Mouse (Mus musculus) hindbrain, embryonic 16.5 days (tissue): ENCODE measurements at regions not wholly inside any gene's neighbourhood (a gene's known extent, or its start where the extent isn't known, plus 50 kb on each side); places are given as distances from the start of the nearest gene placed in this dataset.

Source experiments
- ATAC-seq: fragments of 200-750 bp; cut with Nextera tagmentation; 2 replicates; pipeline ENCODE4 v1.8.0; 2017; ENCODE audit warnings: moderate TSS enrichment, moderate library complexity
- H3K27ac ChIP-seq: fragments of 300-500 bp; sonication (generic); 2 replicates; pipeline ENCODE4 v1.5.1; 2014; ENCODE audit warnings: low read depth, mild to moderate bottlenecking, control low read depth, low read length, moderate library complexity
- H3K27me3 ChIP-seq: fragments of 300-500 bp; sonication (generic); replicated peaks from 2 replicates; pipeline ENCODE4 v1.6.1; 2014; ENCODE audit warnings: low read length; ENCODE audit not compliant: control insufficient read depth, insufficient read depth
- H3K36me3 ChIP-seq: fragments of 300-500 bp; sonication (generic); 2 replicates; pipeline ENCODE4 v1.6.1; 2014; ENCODE audit warnings: mild to moderate bottlenecking, low read length, moderate library complexity, mixed read lengths; ENCODE audit not compliant: control insufficient read depth, insufficient read depth
- H3K4me1 ChIP-seq: fragments of 300-500 bp; sonication (generic); 2 replicates; pipeline ENCODE4 v1.6.1; 2014; ENCODE audit warnings: low read depth, low read length; ENCODE audit not compliant: control insufficient read depth, insufficient read depth
- H3K4me2 ChIP-seq: fragments of 300-500 bp; sonication (generic); 2 replicates; pipeline ENCODE4 v1.6.1; 2014; ENCODE audit warnings: mild to moderate bottlenecking, low read length, control low read depth, moderate library complexity
- H3K4me3 ChIP-seq: fragments of 300-500 bp; sonication (generic); 2 replicates; pipeline ENCODE4 v1.5.1; 2014; ENCODE audit warnings: mild to moderate bottlenecking, low read length, control low read depth, moderate library complexity
- H3K9ac ChIP-seq: fragments of 300-500 bp; sonication (generic); 2 replicates; pipeline ENCODE4 v1.6.1; 2014; ENCODE audit warnings: low read depth, mild to moderate bottlenecking, control low read depth, low read length, moderate library complexity
- H3K9me3 ChIP-seq: fragments of 300-500 bp; sonication (generic); 2 replicates; pipeline ENCODE4 v1.6.1; 2014; ENCODE audit warnings: mild to moderate bottlenecking, low read length, moderate library complexity; ENCODE audit not compliant: control insufficient read depth
- WGBS: fragments of 180-500 bp; shearing (Covaris S2); extraction: QIAGEN DNeasy Blood & Tissue Kit; methylation state at CpG from one replicate; pipeline ENCODE4 v1.1.7; 2014; 5-methylcytosine and 5-hydroxymethylcytosine counted together

GRCm38 (mm10) chr1:47076423-47076822, 183.8 kb upstream of the Slc39a10 start:
- H3K4me3 ChIP-seq: no peak overlapping the region
- no peaks in the 10 kb centered on the region for H3K27me3 ChIP-seq
- H3K4me2 ChIP-seq: no peak overlapping the region
- no peaks in the 10 kb centered on the region for H3K4me1 ChIP-seq
- 82% methylated on average over 7 of the region's 7 CpGs for WGBS
- ATAC-seq: no peak
- H3K27ac ChIP-seq: no peak overlapping the region
- no peak overlapping the region for H3K9ac ChIP-seq
- 0 out of 2 replicates have a peak, but pooled peaks cover 2% of the 10 kb centered on the region for H3K9me3 ChIP-seq
- no peaks in the 10 kb centered on the region for H3K36me3 ChIP-seq

- no peaks in the 10 kb centered on the region; the same call in 1 of the 2 replicates for H3K9me3 ChIP-seq
- no peak overlapping the region for H3K4me3 ChIP-seq
- no peak for ATAC-seq
- no peak overlapping the region for H3K4me2 ChIP-seq
- H3K36me3 ChIP-seq: no peaks in the 10 kb centered on the region
- H3K27ac ChIP-seq: no peak overlapping the region
- no peaks in the 10 kb centered on the region for H3K4me1 ChIP-seq
- 47% methylated on average over 1 of the region's 1 CpGs for WGBS
- H3K27me3 ChIP-seq: no peaks in the 10 kb centered on the region
- H3K9ac ChIP-seq: no peak overlapping the region
Observed at GRCm38 (mm10) chr1:47058149-47058548, 165.5 kb upstream of the Slc39a10 start.

- no peak overlapping the region for H3K27ac ChIP-seq
- H3K36me3 ChIP-seq: no peaks in the 10 kb centered on the region
- no peak overlapping the region for H3K4me3 ChIP-seq
- no peaks in the 10 kb centered on the region for H3K4me1 ChIP-seq
- no peak for ATAC-seq
- no peak overlapping the region for H3K4me2 ChIP-seq
- no peak overlapping the region for H3K9ac ChIP-seq
- no peaks in the 10 kb centered on the region; the same call in 1 of the 2 replicates for H3K9me3 ChIP-seq
- WGBS: 53% methylated on average over 3 of the region's 3 CpGs
- no peaks in the 10 kb centered on the region for H3K27me3 ChIP-seq
Observed at GRCm38 (mm10) chr1:47057344-47057743, 164.7 kb upstream of the Slc39a10 start.

- H3K9me3 ChIP-seq: no peaks in the 10 kb centered on the region
- H3K9ac ChIP-seq: no peak overlapping the region
- no peaks in the 10 kb centered on the region for H3K4me1 ChIP-seq
- ATAC-seq: no peak
- no peaks in the 10 kb centered on the region for H3K36me3 ChIP-seq
- no peak overlapping the region for H3K27ac ChIP-seq
- no peak overlapping the region for H3K4me3 ChIP-seq
- H3K4me2 ChIP-seq: no peak overlapping the region
- no peaks in the 10 kb centered on the region for H3K27me3 ChIP-seq
Observed at GRCm38 (mm10) chr1:47051109-47051508, 158.5 kb upstream of the Slc39a10 start.

GRCm38 (mm10) chr1:47050492-47050891, 157.8 kb upstream of the Slc39a10 start:
- no peak overlapping the region for H3K4me3 ChIP-seq
- no peak for ATAC-seq
- 70% methylated on average over 1 of the region's 1 CpGs for WGBS

GRCm38 (mm10) chr1:47037576-47037975, 144.9 kb upstream of the Slc39a10 start:
- ATAC-seq: no peak
- H3K27ac ChIP-seq: 0 out of 2 replicates have a peak overlapping the region, but pooled peaks have one; percentile 7
- no peaks in the 10 kb centered on the region for H3K4me1 ChIP-seq
- no peaks in the 10 kb centered on the region for H3K27me3 ChIP-seq
- no peak overlapping the region for H3K4me2 ChIP-seq
- 69% methylated on average over 2 of the region's 2 CpGs for WGBS
- H3K36me3 ChIP-seq: no peaks in the 10 kb centered on the region
- no peak overlapping the region for H3K4me3 ChIP-seq
- H3K9me3 ChIP-seq: no peaks in the 10 kb centered on the region
- H3K9ac ChIP-seq: no peak overlapping the region

More at GRCm38 (mm10) chr1:47050492-47050891, 157.8 kb upstream of the Slc39a10 start:
- H3K4me2 ChIP-seq: no peak overlapping the region
- no peaks in the 10 kb centered on the region for H3K36me3 ChIP-seq
- H3K4me1 ChIP-seq: no peaks in the 10 kb centered on the region
- no peak overlapping the region for H3K9ac ChIP-seq
- no peaks in the 10 kb centered on the region for H3K9me3 ChIP-seq
- no peak overlapping the region for H3K27ac ChIP-seq
- H3K27me3 ChIP-seq: no peaks in the 10 kb centered on the region

GRCm38 (mm10) chr1:47019356-47019755, 126.7 kb upstream of the Slc39a10 start:
- Histone ChIP-seq H3K4me3 (no peak overlapping the region), H3K9ac (no peak overlapping the region), H3K9me3 (no peaks in the 10 kb centered on the region), H3K36me3 (no peaks in the 10 kb centered on the region), H3K4me2 (no peak overlapping the region), H3K4me1 (no peaks in the 10 kb centered on the region), H3K27ac (no peak overlapping the region), H3K27me3 (no peaks in the 10 kb centered on the region)
- 20% methylated on average over 1 of the region's 1 CpGs for WGBS
- no peak for ATAC-seq

- Histone ChIP-seq H3K27ac (no peak overlapping the region), H3K27me3 (no peaks in the 10 kb centered on the region), H3K4me1 (no peaks in the 10 kb centered on the region), H3K36me3 (no peaks in the 10 kb centered on the region), H3K4me2 (no peak overlapping the region), H3K9me3 (no peaks in the 10 kb centered on the region), H3K9ac (no peak overlapping the region), H3K4me3 (no peak overlapping the region)
- no peak for ATAC-seq
- WGBS: 88% methylated on average over 1 of the region's 1 CpGs
Observed at GRCm38 (mm10) chr1:47014526-47014925, 121.9 kb upstream of the Slc39a10 start.

GRCm38 (mm10) chr1:47003746-47004145, 111.1 kb upstream of the Slc39a10 start:
- Histone ChIP-seq H3K4me1 (no peaks in the 10 kb centered on the region), H3K27ac (no peak overlapping the region), H3K9ac (no peak overlapping the region), H3K36me3 (no peaks in the 10 kb centered on the region), H3K4me3 (no peak overlapping the region), H3K4me2 (no peak overlapping the region), H3K27me3 (no peaks in the 10 kb centered on the region), H3K9me3 (no peaks in the 10 kb centered on the region)
- WGBS: 83% methylated on average over 5 of the region's 5 CpGs
- no peak for ATAC-seq

GRCm38 (mm10) chr1:46999337-46999736, 106.7 kb upstream of the Slc39a10 start:
- Histone ChIP-seq H3K9me3 (no peaks in the 10 kb centered on the region), H3K27ac (no peak overlapping the region)
- WGBS: 76% methylated on average over 3 of the region's 3 CpGs

More at GRCm38 (mm10) chr1:46999337-46999736, 106.7 kb upstream of the Slc39a10 start:
- Histone ChIP-seq H3K36me3 (no peaks in the 10 kb centered on the region), H3K27me3 (no peaks in the 10 kb centered on the region), H3K4me3 (no peak overlapping the region), H3K9ac (no peak overlapping the region), H3K4me1 (no peaks in the 10 kb centered on the region), H3K4me2 (no peak overlapping the region)
- no peak for ATAC-seq
